Mouse (Mus musculus): ENCODE measurements around the gene A730009L09Rik.

GRCm38 (mm10) chr16:84514821-84515220, at the start of gene A730009L09Rik:
- no peak for TF ChIP-seq CTCF (IDR thresholded peaks at IDR 0.05; ENCODE audit: borderline replicate concordance, insufficient read depth, low read depth, low read length)
- no peak for TF ChIP-seq POLR2A (IDR thresholded peaks at IDR 0.05; ENCODE audit: borderline replicate concordance, insufficient read depth, low read length)

All from cerebellum, adult 2 months (tissue).